Mouse (Mus musculus) megakaryocyte, embryonic 14.5 days (primary cell): Measurements from ENCODE around the gene Ntsr1.

Source experiments
- FLI1 ChIP-seq: IDR thresholded peaks from 2 replicates; pipeline ENCODE4 v1.6.1; 2012; ENCODE audit warnings: low read length, inconsistent platforms, mixed read lengths
- GATA1 ChIP-seq: IDR thresholded peaks from 3 replicates; pipeline ENCODE4 v1.6.1; 2012; ENCODE audit warnings: mixed read lengths, low read length, inconsistent platforms, borderline replicate concordance

GRCm38 (mm10) chr2:180500726-180501125, 950 bp downstream of the Ntsr1 start:
- TF ChIP-seq GATA1 (no peak), FLI1 (no peak)
